Mouse (Mus musculus) CH12.LX (cell line): ENCODE measurements around the gene Camkmt.

ENCODE experiments used
- CHD2 ChIP-seq: IDR thresholded peaks from 2 replicates; pipeline ENCODE4 v1.6.1; 2011; ENCODE audit warnings: low read length, improper control_type of control experiment
- CTCF ChIP-seq, 2 experiments: IDR thresholded peaks in 1 of 2; conservative IDR thresholded peaks in 1 of 2; 2 replicates each; pipeline ENCODE4 v1.5.1; 2011 to 2012; ENCODE audit warnings: low read depth in 2 of 2, low read length in 2 of 2, improper control_type of control experiment in 1 of 2, inconsistent platforms in 1 of 2, mild to moderate bottlenecking in 1 of 2, moderate library complexity in 1 of 2
- ELF1 ChIP-seq: IDR thresholded peaks from 2 replicates; pipeline ENCODE4 v1.6.1; 2014; ENCODE audit warnings: low read depth, mild to moderate bottlenecking, inconsistent platforms, low read length, improper control_type of control experiment
- EP300 ChIP-seq: IDR thresholded peaks from 2 replicates; pipeline ENCODE4 v1.6.1; 2011; ENCODE audit warnings: low read length, improper control_type of control experiment
- ETS1 ChIP-seq: conservative IDR thresholded peaks from 2 replicates; pipeline ENCODE4 v1.6.1; 2012; ENCODE audit warnings: low read depth, mild to moderate bottlenecking, inconsistent platforms, low read length, improper control_type of control experiment, moderate library complexity
- JUN ChIP-seq: IDR thresholded peaks from 2 replicates; pipeline ENCODE4 v1.6.1; 2011; ENCODE audit warnings: low read depth, mild to moderate bottlenecking, low read length, improper control_type of control experiment, moderate library complexity; ENCODE audit not compliant: insufficient read depth
- KAT2A ChIP-seq: IDR thresholded peaks from 2 replicates; pipeline ENCODE4 v1.6.1; 2012; ENCODE audit warnings: low read length, improper control_type of control experiment, inconsistent platforms; ENCODE audit not compliant: insufficient replicate concordance
- MAX ChIP-seq: IDR thresholded peaks from 2 replicates; pipeline ENCODE4 v1.6.1; 2011; ENCODE audit warnings: low read length, improper control_type of control experiment
- POLR2A ChIP-seq: IDR thresholded peaks from 2 replicates; pipeline ENCODE4 v1.6.1; 2011; ENCODE audit warnings: low read depth, mild to moderate bottlenecking, improper control_type of control experiment, low read length
- RCOR1 ChIP-seq: conservative IDR thresholded peaks from 2 replicates; pipeline ENCODE4 v1.6.1; 2012; ENCODE audit warnings: low read depth, mild to moderate bottlenecking, inconsistent platforms, low read length, improper control_type of control experiment
- SIN3A ChIP-seq: IDR thresholded peaks from 2 replicates; pipeline ENCODE4 v1.6.1; 2012; ENCODE audit warnings: low read length, improper control_type of control experiment, inconsistent platforms

- no peak for TF ChIP-seq EP300
- TF ChIP-seq CTCF (conservative IDR thresholded peaks at IDR 0.05 in 1 of 2, IDR thresholded peaks at IDR 0.05 in 1 of 2; ENCODE audit: low read depth in 2 of 2, low read length in 2 of 2), result no peak
- TF ChIP-seq POLR2A, result no peak
- no peak for TF ChIP-seq ETS1
- no peak for TF ChIP-seq RCOR1
- TF ChIP-seq SIN3A, result no peak
- TF ChIP-seq KAT2A, result no peak
- no peak for TF ChIP-seq JUN
- no peak for TF ChIP-seq MAX
- TF ChIP-seq CHD2, result no peak
- no peak for TF ChIP-seq ELF1
These were observed 401.1 kb downstream of the Camkmt start for GRCm38 (mm10) chr17:85491491-85491890.
